Mouse (Mus musculus): ENCODE results near the gene Pacsin2.

Pacsin2 gene

DNA sequence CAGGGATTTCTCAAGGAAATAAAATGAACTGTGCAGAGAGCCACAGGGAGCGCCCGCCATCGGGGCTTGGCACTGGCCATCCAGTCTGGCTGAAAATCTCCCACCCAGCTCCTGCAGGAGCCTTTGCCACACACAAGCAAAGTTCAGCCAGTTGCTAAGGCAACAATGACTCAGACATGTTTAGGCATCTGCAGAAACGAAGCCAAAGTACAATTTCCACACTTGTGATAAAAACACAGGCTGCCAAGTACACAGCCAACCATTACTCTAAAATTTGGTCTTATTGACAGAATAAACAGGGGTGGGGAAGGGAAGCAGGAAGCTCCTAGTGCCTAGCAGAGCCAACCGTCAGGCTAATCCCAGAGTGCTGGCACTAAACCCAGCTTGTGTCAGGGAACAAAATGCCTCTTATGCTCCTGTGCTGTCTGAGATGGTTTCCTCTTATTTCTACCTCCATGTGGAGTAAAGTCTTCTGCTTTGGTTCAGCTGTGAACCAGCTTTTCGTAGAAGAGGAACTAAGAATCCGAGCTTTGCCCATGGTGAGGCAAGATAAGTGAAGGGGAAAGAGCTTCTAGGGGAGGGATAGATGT is 12.7 kb downstream of the Pacsin2 start:
- DNase-seq (ENCODE audit: low spot score in 2 of 2): no peak

- no peak for DNase-seq (ENCODE audit: low spot score in 2 of 2)
Observed at GRCm38 (mm10) chr15:83450007-83450406, 14.4 kb downstream of the Pacsin2 start.

GRCm38 (mm10) chr15:83448646-83449045 is 15.8 kb downstream of the Pacsin2 start:
- DNase-seq (ENCODE audit: low spot score in 2 of 2): no peak

- no peak for DNase-seq (ENCODE audit: low spot score in 2 of 2)
Observed at GRCm38 (mm10) chr15:83447791-83448544, 16.4 kb downstream of the Pacsin2 start.

DNA sequence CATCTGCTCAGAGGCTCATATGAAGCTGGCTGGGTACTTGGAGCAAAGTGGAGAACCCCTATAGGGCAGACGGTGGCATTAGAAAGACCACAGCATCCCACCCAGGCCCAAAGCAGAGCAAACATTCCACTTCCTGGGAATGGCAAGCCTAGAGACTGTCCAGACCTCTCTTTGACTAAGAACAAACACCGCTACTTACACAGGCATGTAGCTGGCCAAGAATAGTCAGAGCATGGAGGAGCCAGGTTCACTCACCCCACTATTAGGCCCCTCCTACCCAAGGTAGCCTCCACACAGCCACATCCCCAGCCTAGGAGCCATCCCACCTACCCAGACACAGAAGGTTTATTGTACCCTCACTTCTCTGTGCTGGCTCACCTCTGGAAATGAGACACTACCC is 18.5 kb downstream of the Pacsin2 start:
- DNase-seq (ENCODE audit: low spot score in 2 of 2): no peak

DNA sequence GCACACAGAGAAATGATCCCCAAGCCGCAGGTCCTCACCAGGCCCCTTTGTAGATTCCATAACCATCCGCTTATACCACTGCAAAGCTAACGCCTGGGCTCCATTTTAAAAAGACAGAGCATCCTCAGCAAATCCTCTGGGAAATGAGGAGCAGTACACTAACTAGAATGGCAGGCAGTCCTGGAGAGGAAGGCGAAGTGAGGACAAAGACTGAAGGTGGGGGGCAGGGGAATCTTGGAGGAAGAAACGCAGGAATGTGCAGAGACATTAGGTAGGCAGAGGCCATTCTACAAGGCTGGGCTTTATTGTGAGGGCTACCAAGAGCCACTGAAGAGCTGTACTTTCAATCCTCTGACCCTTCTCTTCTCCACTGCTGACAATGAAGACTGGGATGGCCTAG is 19.0 kb downstream of the Pacsin2 start:
- no peak for DNase-seq (ENCODE audit: low spot score in 2 of 2)

GRCm38 (mm10) chr15:83444425-83444824 is 20.0 kb downstream of the Pacsin2 start:
- no peak for DNase-seq (ENCODE audit: low spot score in 2 of 2)

- no peak for DNase-seq (ENCODE audit: low spot score in 2 of 2)
Observed at GRCm38 (mm10) chr15:83442495-83443037, 21.8 kb downstream of the Pacsin2 start.

GRCm38 (mm10) chr15:83440726-83441125 is 23.7 kb downstream of the Pacsin2 start:
- no peak for DNase-seq (ENCODE audit: low spot score in 2 of 2)

- no peak for DNase-seq (ENCODE audit: low spot score in 2 of 2)
Observed at GRCm38 (mm10) chr15:83436541-83436940, 27.9 kb downstream of the Pacsin2 start.

- no peak for DNase-seq (ENCODE audit: low spot score in 2 of 2)
Observed at GRCm38 (mm10) chr15:83435324-83436090, 28.9 kb downstream of the Pacsin2 start.

DNA sequence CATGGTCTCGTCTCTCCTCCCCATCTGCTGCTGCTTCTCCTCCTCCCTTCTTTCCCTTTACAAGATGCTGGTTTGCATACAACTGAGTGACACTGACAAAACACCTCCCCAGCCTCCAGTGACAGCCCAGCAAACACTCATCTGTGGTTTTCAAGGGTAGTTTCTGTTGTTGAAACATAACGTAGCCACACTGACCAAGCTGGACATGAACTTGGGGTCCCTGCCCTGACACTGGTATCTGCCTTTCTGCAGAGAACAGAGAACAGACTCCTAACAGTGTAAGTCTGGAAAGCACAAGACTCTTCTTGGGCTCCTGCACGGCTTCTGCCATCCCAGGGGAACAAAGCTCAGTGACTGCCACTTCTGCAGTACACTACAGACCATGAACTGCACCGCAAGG is 29.7 kb downstream of the Pacsin2 start:
- no peak for DNase-seq (ENCODE audit: low spot score in 2 of 2)

DNA sequence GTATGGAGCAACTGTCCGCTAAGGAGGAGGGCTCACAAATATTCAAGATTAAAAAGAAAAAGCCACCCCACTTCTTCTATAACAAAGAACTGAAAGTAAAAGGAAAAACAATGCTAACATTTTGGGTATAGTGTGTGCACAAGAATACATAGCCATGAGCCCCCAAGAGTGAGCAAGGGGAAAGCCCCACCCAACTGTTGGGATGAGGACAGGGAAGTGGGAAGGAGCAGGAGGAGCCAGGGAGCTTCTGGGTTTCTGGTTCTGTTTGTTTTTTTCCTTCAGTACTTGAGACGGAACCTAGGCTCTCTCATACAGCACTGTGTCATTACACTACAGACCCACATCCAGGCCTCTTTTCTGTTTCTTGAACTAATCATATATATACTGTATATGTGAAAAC is 31.1 kb downstream of the Pacsin2 start:
- DNase-seq (ENCODE audit: low spot score in 2 of 2): no peak

DNA sequence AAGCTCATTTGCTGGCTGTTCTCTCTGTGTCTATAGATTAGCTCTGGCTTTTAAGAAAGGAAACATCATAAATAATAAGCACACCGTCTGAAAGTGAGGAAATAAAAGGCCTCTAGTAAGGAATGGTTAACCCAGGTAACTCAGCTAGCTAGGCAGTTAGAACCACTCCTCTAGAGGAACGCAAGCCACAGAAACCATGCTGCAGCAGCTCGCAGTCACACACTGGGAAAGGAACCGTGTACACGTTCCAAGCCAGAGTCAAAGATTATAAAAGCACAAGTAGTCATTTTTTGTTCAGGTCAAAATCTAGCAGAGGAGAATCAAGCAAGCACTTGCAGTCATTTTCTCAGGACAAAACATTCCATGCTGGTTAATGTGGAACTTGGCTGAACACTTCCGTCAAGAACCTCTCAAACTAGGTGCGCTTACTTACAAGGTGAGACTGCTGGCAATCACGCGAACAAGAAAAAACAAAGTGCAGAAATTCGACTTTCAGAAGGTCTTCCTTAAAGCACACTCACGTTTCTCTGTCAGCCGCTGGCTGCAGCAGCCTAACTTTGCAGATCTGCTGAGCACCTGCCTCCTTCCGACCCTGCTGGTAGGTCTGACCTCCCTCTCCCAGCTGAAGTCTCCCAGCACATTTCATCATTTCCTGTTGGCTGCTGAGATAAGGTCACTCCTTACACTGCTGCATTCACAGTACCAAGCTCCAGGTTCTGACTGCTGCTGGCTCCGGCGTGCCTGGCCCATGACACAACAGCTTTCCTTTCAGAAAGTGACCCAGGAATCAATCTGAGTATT is 32.0 kb downstream of the Pacsin2 start:
- DNase-seq (ENCODE audit: low spot score in 2 of 2): peak; percentile 28 to 29

- no peak for DNase-seq (ENCODE audit: low spot score in 2 of 2)
Observed at GRCm38 (mm10) chr15:83430986-83431763, 33.2 kb downstream of the Pacsin2 start.

- no peak for DNase-seq (ENCODE audit: low spot score in 2 of 2)
Observed at GRCm38 (mm10) chr15:83430419-83430818, 34.0 kb downstream of the Pacsin2 start.

DNA sequence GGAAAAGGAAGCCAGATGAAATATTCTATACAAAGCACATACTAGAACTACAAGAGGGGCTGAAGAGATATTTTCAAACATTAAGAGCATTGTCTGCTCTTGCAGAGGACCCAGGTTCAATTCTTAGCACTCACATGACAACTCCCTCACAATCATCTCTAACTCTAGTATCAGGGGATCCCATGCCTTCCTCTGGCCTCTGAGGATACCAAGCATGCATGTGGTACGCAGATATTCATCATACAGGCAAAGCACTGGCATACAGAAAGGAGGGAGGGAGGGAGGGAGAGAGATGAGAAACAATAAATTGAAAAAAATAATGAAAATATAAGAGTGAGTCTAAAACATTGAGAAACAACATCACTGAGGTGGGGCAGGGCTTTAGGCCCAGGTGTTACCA is 35.8 kb downstream of the Pacsin2 start:
- DNase-seq (ENCODE audit: low spot score in 2 of 2): no peak

DNA sequence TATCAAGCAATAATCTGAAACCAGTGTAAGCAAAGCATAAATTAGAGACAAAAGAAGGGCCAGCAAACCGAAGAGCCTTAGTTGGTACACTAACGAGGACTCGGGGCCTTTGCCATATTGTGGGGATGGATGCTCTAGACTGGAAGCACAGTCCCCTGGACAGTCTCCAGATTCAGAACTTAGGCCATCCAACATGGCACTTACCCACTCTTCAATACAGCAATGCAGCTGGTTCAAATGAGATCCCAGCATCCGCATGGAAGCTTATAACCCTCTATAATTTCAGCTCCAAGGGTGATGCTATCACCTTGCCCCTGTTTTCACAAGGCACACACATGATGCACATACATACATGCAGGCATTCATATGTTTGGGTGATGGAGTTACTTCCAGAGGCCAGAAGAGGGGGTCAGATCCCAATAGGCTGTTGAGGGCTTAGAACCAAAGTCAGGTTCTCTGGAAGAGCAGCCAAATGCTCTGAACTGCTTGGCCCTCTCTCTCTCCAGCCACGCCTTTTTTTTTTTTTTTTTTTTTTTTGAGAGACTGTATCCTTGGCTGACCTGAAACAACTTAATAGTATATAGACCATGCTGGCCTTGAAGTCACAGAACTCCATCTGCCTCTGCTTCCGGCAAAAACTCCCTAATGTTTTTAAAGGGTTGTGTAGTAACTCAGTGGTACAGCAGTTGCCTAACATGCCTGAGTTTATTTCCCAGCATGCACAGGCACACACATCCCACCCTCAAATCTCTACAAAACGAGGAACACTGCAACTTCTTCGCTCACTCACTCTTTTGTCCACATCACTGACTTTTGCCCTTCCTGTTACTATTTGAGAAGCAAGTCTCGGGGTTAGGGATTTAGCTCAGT is 36.9 kb downstream of the Pacsin2 start:
- no peak for DNase-seq (ENCODE audit: low spot score in 2 of 2)

DNA sequence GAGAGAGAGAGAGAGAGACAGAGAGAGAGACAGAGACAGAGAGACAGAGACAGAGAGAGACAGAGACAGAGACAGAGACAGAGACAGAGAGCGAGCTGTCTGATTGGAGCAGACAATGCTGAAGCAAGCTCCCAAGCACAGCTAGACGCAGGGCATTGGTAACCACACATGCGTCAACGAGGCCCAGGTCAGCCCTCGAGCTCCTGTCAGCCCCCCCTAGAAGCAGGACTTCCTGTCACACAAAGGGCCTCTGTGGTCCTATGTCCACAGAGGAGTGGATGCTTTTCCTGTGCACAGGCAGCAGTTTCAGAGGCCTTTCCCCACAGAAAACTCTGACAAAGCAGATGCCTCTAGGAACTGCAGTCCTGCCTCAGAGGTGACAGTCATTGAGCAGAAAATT is 38.6 kb downstream of the Pacsin2 start:
- no peak for DNase-seq (ENCODE audit: low spot score in 2 of 2)

GRCm38 (mm10) chr15:83425277-83425676 is 39.1 kb downstream of the Pacsin2 start:
- DNase-seq (ENCODE audit: low spot score in 2 of 2): no peak

All from spleen, postnatal 14 days (tissue).